Mouse (Mus musculus): ENCODE measurements around the gene Fam13c.
"Not testable (repeated sequence)": the region's sequence is repeated elsewhere in the genome, so short reads cannot be mapped to it uniquely, and the experiment has no call there.

The Fam13c gene

DNA sequence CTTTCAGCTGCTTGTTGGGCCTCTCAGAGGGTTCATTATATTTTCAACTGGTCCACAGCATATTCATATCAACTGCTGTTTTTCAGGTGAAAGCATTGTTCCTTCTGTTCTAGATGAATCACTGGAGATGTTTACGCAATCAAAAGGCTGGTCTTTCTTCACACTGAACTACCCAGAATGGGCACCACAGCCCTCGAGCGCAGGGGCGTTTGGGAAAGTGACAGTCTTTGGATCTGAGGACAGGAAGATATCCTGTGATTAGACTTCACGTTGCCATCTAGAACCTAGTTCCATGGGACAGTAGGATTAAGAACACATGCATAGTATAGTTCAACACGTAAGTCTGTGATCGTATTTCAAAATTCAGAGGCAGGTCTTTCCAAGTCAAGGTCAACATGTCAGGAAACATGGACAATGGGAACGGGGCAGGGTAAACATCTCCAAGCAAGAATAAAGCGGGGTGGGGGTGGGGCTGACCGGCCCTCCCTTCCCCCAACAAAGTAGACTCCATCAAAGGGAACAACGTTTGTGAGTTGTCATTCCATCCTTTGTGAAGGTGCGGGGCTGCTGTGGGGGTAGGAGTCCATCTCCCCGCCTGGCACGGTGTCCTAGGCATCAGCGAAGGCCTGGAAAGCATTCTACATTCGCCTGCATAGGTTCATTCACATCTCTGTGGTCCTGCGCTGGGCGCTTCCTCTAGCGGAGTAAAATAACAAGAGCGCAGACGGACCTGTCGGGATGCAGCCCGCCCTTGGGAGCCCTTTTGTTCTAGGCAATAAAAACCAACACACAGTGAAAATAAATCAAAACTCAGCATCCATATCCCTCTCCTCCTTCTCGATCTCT is at the start of gene Fam13c:
Fam13c (plus strand) TSS at position 806 of the 846 bp plus-strand sequence.
- no peak for DNase-seq (ENCODE audit: extremely low read depth, low read depth)

DNA sequence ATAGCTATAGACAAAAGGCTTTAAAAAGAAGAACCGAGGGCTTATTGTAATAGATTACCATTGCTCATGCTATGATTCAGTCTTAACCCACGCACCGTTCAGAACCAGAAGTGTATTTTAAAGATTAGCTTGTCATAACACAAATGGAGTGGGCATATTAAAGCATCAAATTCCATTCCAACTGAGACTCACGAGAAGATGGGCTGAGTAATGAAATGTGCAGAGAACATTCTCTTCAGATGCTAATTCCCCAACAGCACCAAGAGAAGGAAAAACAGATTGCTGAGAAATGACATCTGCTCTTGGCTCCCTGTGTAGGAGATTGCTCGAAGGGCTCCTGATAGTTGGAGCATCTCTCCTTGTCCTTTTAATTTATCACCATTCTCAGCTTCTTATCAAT is 44.4 kb upstream of the Fam13c start:
- no peak for DNase-seq (ENCODE audit: extremely low read depth, low read depth)

DNA sequence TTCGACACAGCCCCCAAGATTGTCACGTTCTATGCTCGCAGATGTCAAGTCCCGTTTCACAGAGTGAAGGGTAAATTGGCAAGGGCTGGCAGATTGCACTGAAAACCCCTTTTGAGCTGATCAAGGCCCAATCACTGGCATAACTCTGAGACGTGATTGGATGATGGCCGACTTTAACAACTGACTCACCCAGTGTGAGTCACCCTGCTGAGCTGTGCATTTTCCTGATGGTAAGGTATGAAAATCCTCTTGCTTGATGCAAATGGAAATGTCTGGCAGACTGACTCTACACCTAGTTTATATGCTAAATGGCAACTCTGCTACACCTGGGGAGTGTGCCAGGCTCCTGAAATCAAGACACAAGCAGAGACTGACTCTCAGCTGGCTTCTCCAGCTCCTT is 42.1 kb upstream of the Fam13c start:
- no peak for DNase-seq (ENCODE audit: extremely low read depth, low read depth)

DNA sequence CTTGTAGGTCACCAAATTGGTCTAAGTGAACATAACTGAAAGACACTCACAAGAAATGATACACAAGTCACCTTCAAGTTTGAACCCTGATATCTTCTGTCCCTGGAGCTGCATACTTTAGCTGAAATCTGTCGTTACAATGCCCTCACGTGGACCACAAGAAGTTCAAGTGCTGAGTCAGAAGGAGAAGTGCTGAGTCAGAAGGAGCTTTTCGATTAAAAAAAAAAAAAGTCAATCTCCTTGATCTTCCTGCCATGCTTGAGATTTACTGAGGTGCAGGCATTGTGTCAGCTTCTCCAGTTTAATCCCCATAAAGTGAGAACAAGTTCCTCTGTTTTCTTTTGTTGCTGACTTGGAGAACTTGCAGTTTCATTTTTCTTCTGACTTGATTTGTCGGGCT is 38.3 kb upstream of the Fam13c start:
- DNase-seq (ENCODE audit: extremely low read depth, low read depth), result no peak

DNA sequence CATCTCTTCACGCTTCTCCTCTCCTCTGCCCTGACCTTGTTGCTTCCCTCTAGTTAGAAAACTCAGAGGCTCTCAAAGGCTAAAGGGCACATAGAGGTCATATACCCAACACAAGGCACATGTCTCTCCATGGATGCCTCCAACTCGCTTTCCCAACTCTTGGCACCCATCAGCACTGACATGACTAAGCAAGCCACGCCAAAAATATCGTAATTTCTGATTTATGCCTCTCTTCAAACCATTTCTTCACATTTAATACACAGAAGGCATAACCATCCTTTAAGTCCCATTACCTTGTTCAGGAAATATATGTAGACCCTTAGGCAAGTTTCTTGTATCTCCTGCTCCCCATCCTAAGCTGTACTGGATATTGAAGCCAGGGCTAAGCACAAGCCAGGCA is 37.6 kb upstream of the Fam13c start:
- no peak for DNase-seq (ENCODE audit: extremely low read depth, low read depth)

DNA sequence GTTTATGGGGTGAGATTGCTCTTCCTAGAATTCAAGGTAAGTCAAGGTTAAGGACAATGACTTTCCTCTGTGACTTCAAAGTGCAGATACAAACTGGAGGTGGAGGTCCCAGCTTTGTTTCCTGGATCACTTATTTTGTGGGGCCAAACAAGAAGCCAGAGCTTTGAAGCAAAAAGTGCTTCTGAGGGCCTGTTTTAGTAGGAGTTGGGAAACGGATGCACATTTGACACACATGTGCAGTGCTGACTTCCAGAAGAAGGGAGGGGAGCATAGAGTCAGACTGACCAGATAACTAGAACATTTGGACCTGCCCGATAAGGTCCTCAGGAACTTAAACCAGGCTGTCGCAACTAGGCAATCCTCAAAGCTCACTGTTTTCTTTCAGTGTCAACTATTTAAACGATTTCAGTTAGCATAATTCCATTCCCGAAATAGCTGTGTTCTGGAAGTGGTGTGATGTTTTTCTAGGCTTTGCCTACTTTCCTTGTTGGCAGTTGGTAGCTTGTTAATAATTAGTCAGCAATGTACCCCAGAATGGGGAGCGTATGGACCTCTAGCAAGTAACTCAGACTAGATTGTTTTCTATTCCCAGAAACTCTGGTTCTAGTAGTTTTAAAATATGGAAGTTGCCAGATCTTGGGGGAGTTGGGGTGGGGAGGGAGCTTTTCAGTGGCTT is 22.3 kb upstream of the Fam13c start:
- DNase-seq (ENCODE audit: extremely low read depth, low read depth), result no peak

DNA sequence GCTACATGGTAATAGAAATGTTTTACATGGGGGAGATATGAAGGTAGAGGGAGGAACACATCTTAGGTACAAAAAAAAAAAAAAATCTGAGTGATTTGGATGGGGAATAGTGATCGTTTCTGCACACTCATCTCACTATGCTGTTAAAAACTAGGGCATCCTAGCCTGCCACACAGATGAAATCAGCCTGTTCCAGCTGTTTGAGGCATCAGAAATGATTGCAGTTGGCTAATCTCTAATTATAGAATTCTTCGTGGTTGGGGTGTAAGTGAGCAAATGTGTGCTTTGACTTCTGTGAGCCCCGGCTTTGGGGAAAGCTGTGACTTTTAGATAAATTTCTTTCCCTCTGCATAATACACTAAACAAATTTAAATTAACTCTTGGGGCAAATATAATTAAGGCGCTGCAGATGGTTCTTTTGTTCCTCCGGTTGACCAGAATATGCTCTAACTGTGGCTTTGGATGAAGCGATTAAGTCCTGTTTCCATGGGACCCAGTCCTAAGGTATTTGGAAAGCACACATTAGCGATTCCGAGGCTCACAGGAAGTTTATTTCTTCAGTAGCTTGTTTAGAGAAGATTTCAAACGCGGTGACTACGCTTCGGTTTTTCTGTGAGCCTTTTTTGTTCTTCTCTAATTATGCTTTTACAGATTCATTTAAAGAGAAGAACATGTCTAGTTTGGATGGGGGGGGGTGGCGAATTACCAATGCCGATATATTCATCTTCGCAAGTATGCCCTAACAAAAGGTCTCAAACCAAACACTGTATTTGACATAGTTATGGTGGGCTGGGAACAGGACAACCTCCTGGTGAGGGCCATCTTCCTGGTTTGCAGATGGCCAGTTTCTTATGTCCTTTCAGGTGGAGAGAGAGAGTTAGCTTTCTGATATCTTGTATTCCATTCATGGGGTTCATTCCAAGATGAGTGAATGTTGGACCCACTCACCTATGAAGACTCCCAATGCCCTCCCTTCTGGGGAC is 20.7 kb upstream of the Fam13c start:
- no peak for DNase-seq (ENCODE audit: extremely low read depth, low read depth)

DNA sequence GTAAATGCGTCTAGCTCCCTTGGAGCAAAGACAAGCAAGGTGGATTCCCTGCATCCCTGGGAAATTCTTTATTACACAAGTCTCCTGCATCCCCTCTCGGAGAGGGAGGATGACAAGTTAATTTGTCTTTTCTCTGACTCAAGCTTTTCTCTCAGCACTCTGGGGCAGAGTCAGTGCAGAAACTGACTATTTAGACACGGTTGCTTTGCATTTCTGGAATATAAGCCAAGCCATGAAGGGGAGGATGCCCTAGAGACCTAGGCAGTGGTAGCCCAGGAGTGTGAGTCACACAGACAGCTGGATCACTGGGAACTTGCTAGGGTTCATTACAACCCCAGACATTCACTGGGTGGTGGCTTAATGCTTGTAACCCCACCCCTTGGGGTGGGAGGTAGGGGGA is 13.9 kb upstream of the Fam13c start:
- no peak for DNase-seq (ENCODE audit: extremely low read depth, low read depth)

DNA sequence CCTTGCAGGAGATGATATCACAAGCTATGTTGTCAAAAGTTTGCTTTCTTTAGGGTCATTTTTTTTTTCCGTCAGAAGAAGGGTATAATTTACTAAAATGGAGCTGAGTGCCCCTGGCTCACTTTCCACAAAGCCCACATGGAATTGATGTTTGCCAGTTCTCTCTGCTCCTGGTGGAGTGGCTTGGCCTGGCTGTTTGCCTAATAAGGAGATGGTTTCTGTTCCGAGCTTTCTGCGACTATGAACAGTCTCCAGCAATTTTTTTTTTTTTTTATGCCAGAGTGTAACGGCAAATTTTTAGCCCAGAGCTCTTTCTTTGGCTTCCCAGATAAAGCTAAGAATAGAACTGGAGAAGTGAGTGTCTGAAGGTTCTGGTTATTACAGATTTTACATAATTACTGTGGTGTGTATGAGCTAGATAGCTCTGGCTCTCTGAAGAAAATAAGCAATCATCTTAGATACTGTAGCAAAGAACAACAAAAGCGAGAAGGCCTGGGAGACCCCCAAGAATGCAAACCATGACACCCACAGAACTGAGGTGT is 12.1 kb upstream of the Fam13c start:
- no peak for DNase-seq (ENCODE audit: extremely low read depth, low read depth)

DNA sequence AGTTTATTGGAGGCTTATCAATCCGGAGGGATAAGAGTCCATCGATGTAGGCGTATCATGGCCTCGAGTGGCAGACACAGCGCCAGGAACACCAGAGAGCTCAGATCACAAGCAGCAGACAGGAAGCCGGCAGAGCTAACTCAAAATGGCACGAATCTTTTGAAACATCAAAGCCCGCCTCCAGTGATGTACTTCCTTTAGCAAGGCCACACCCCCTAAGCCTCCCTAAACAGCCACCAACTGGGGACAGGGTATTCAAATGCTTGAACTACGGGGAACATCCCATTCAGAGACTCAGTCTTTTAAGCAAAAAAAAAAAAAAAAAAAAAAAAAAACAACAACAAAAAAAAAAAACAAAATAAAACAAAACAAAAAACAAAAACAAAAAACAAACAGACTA is 10.9 kb upstream of the Fam13c start:
- DNase-seq (ENCODE audit: extremely low read depth, low read depth), result no peak

DNA sequence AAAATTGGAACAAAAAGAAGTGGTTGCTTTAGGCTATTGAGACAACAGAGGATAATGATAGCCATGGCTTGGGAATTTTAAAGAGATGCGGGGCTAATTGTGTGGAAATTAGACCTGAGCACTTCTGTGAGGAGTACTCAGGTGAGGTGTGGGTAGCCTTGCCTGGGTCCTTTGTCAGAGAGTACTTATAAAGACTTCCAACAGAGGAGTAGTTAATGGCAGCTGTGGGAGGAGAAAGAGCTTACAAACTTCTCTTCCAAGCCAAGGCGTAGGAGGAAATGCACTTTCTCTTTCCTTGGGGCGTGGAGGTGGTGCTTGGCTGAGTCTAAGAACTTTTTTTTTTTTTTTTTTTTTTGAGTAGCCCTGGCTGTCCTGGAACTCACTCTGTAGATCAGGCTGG is 6.9 kb upstream of the Fam13c start:
- no peak for DNase-seq (ENCODE audit: extremely low read depth, low read depth)

DNA sequence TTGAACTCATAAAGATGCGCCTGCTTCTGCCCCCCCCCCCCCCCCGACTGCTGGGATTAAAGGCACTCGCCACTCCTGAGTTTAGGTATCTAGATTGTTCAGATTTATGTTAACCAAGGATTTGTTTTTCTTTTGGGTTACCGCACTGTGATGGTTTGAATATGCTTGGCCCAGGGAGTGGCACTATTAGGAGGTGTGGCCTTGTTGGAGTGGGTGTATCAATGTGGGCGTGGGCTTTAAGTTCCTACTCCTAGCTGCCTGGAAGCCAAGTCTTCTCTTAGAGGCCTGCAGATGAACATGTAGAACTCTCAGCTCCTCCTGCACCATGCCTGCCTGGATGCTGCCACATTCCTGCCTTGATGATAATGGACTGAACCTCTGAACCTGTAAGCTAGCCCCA is 6.5 kb upstream of the Fam13c start:
- DNase-seq (ENCODE audit: extremely low read depth, low read depth), result not testable (repeated sequence)

DNA sequence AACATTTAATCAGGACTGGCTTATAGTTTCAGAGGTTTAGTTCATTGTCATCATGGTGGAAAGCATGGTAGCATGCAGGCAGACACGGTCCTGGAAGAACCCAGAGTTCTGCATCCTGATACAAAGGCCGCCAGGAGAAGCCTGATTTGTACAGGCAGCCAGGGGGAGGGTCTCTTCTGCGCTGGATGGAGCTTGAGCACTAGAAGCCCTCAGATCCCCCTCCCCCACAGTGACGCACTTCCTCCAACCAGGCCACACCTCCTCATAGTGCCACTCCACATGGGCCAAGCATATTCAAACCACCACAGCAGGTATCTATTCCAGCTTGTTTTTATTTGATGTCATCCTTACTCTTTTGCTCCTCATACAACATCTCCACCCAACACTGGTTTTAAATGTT is 3.6 kb upstream of the Fam13c start:
- DNase-seq (ENCODE audit: extremely low read depth, low read depth), result no peak

DNA sequence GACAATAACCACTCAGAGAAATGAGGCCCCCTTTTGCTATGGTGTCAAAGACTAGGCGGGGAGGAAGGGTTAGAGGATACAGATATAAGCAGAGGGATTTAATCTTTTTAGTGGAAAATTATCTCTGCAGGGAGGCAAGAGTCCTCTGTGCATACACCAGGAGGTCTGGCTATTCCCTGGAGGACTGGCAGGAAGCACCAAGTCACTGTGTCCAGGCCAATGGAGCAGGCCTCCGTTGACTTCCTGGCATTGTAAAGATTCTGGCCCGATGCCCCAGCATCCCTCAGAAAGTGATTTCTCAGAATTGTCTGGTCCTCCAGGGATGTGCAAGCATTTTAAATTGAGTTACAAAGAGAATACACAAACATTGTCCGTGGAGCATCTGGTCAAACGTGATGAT is 3.0 kb upstream of the Fam13c start:
- DNase-seq (ENCODE audit: extremely low read depth, low read depth), result no peak

DNA sequence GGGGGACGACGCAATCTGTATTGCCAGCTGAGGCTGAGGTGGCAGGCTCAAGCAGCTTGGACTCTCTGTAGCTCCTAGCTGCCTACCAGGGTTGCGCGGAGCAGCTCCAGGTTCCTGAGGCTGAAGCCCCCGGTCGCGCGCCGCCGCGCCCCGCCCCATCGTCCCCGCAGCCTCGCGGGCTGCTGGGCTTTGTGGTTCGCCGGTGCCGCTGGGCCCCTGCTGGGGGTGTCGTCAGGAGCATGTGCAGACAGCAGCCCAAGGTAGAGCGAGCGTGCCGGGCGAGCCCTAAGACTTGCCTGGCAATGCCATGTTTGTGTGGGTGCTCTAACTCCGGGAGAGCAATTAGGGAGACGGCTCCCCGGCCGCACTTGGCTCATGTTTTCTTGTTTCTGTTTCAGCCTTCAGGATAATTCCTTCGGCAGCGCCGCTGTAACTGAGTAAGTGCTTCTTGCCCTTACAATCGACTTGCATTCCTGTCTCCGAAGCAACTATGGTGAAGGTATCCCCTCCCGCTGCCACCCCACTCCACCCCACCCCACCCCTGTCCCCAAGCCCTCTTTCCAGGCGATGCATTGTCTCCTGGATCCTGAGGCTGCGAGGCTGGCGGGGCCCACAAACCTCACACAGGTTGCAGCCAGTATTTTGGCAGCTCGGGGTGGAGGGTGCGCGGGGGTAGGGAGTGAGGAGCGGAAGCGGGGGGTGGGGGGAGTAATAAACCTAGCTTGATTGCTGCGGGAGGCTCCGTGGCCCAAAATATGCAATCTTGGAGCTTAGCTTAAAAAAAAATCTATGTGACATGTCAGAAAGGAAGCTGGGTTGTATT is 569 bp downstream of the Fam13c start:
- no peak for DNase-seq (ENCODE audit: extremely low read depth, low read depth)

DNA sequence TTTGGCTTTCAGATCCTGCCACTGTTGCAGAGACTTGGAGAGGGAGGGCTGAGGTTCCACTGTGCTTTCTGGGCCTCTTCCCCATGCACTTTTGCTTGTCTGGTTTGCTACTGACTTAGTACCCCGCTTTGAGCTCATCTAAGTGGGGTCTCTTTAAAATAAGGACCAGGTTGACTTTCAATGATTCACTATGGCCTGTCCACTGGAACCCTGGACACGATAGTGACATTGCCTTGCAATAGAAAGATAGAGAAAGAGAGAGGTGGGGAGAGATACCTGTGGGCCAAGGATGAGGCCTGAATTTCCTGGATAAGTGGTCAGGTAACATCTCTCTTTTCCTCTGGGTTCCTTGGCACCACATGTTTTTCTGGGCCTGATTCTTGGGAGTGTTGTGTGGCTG is 1.9 kb downstream of the Fam13c start:
- no peak for DNase-seq (ENCODE audit: extremely low read depth, low read depth)

DNA sequence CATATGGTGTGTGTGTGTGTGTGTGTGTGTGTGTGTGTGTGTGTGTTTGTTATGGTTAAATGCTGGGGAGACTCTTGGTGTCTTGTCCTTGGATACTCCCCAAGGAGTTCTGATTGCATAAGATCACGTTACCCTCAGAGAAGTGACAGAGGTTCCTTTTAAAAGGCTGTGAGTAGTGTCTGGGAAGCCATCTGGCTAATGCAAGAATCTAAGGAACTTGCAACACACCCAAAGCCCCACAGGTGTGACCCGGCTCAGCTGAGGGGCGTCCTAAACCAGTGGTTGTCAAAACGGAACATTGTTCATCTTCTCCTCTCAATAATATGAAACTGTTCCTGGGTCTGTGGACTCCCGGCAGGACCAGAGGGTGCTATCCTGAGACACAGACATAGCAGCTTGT is 2.3 kb downstream of the Fam13c start:
- DNase-seq (ENCODE audit: extremely low read depth, low read depth), result no peak

DNA sequence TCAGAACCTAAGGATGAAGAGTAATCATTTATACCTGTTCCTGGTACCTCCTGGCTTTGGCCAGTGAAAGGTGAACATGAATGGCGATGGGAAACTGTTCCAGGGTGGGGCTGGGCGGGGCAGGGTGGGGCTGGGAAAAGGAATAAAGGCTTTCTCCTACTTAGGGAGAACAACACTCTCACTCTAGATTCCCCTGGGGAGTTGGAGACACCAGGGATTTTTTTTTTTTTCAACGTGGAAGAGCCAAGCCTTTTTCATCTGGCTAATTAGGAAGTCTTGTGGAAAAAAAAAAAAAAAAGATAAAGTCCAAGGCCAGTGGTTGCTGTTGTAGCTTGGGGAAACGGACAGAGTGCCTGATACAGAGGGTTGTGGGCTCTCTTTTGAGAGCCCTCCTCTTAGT is 7.5 kb downstream of the Fam13c start:
- DNase-seq (ENCODE audit: extremely low read depth, low read depth), result no peak

DNA sequence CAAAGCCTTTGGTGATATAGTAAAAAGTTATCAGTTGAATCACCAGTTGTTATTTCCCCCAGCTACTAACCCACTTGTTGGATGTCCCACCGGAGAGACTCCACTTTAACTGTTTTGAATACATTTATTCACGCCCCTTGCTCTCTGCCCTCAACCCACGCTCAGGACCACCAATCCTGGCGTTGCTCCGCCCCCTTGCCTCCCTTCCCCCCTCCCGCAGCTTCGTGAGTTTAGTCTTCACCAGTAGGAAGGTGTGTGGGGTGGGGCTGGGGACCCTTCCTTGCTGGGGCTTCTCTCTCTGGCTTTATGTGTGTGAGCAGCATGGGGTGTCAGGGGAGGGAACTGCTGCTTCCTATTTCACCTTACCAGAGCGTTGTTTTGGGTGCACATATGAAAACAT is 8.9 kb downstream of the Fam13c start:
- DNase-seq (ENCODE audit: extremely low read depth, low read depth), result no peak

DNA sequence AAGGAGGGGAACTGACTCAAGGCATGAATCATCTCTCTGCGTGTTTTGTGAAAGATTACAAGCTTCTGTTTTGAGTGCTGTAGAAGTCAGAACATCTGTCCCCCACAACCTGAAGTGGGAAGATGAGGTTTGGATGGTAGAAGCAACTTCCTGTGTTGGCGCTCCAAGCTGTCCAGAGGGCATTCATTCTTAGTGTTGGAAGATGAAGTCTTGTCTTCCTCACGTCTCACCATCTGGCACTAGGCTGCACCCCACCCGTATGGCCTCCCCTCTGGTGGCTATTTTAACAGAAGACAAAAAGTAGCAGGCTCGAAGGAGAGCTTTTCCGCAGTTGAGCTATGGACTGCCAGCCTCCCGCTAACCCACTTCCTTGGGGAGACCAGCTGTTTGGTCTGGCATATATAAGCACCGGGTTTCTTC is 15.6 kb downstream of the Fam13c start:
- DNase-seq (ENCODE audit: extremely low read depth, low read depth), result no peak
